Mouse (Mus musculus): ENCODE measurements around the gene Dnah2. TPM values are rescaled to one million over a fixed set of nuclear protein-coding genes. Genes with fewer than 3 reads are reported as not detected.

The Dnah2 gene
- polyA plus RNA-seq, 2 experiments, result 0.01 to 0.03 TPM

DNA sequence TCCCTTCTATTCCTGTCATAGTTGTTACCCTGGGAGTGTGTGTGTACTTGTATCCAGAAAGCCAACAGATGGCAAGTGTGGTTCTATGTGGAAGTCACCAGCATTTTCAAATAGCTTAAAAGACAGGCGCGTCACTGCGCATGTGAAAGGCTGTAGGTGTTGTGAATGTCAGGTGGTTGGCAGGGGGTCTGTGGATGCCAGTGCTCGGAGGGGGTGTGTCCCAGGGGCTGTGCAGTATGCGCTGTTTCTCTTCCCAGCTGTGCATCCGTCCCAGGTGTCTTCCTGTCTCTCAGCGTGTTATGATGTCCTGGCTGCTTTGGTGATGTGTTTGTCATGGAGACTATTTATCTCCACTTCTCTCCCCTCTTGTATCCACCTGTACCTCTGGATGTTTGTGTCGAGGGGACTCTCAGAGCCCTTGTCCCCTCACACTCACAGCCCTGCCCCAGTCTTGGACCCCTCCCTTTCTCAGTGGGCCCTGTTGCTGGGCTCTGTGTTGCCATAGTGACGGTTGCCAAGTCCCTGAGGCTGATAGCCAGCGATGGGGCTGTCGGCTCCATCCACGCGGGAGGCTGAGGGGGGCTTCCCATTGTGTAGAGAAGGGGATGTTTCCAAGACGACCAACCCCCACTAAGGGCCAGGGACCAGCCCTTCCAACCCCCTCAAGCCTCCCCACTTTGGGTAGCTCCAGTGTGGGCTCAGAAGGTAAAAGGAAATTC is 3.9 kb upstream of the Dnah2 start:
- Histone ChIP-seq H3K9me3 (ENCODE audit: control insufficient read depth, low read length) (no peaks in the 10 kb centered on the region), H3K4me2 (ENCODE audit: low read depth) (no peak overlapping the region), H3K27me3 (ENCODE audit: control insufficient read depth, insufficient read depth, low read length) (peaks cover 3% of the 10 kb centered on the region; the same call in 1 of the 2 replicates), H3K4me3 (ENCODE audit: insufficient read depth in 1 of 2, low read depth in 2 of 2, low read length in 2 of 2) (no peak overlapping the region), H3K27ac (no peak overlapping the region), H3K36me3 (replicated peaks; ENCODE audit: control insufficient read depth, insufficient read depth, low read depth) (no peaks in the 10 kb centered on the region), H3K9ac (replicated peaks) (no peak overlapping the region), H3K4me1 (replicated peaks; ENCODE audit: control insufficient read depth in 2 of 2, insufficient read depth in 2 of 2, low read length in 1 of 2) (no peaks in the 10 kb centered on the region; a peak in 1 of 4 replicates)
- TF ChIP-seq EP300 (IDR thresholded peaks at IDR 0.05; ENCODE audit: low read depth) (no peak), CTCF (IDR thresholded peaks at IDR 0.05; ENCODE audit: low read depth) (no peak)
- WGBS (ENCODE audit: insufficient replicate concordance), result 39% methylated on average over 14 of the region's 14 CpGs
- DNase-seq (ENCODE audit: low read depth in 3 of 3, low spot score in 3 of 3), result no peak
- no peak for ATAC-seq (ENCODE audit: insufficient read depth)

- Histone ChIP-seq H3K9ac (replicated peaks) (no peak overlapping the region), H3K27me3 (ENCODE audit: control insufficient read depth, insufficient read depth, low read length) (peaks cover 3% of the 10 kb centered on the region; the same call in 1 of the 2 replicates), H3K4me1 (replicated peaks; ENCODE audit: control insufficient read depth in 2 of 2, insufficient read depth in 2 of 2, low read length in 1 of 2) (no peaks in the 10 kb centered on the region; a peak in 2 of 4 replicates), H3K27ac (no peak overlapping the region), H3K4me3 (ENCODE audit: insufficient read depth in 1 of 2, low read depth in 2 of 2, low read length in 2 of 2) (no peak overlapping the region), H3K36me3 (replicated peaks; ENCODE audit: control insufficient read depth, insufficient read depth, low read depth) (no peaks in the 10 kb centered on the region), H3K9me3 (ENCODE audit: control insufficient read depth, low read length) (no peaks in the 10 kb centered on the region), H3K4me2 (ENCODE audit: low read depth) (no peak overlapping the region)
- DNase-seq (ENCODE audit: low read depth in 3 of 3, low spot score in 3 of 3) (no peak), ATAC-seq (ENCODE audit: insufficient read depth) (no peak)
- WGBS (ENCODE audit: insufficient replicate concordance), result 58% methylated on average over 4 of the region's 4 CpGs
- TF ChIP-seq EP300 (IDR thresholded peaks at IDR 0.05; ENCODE audit: low read depth) (no peak), CTCF (IDR thresholded peaks at IDR 0.05; ENCODE audit: low read depth) (no peak)
These were observed 2.4 kb upstream of the Dnah2 start for GRCm38 (mm10) chr11:69551310-69551709.

- H3K4me3 ChIP-seq (ENCODE audit: insufficient read depth in 1 of 2, low read depth in 2 of 2, low read length in 2 of 2), result peak overlapping the region; percentile 4 to 53; a peak in 2 of 4 replicates
- H3K27me3 ChIP-seq (ENCODE audit: control insufficient read depth, insufficient read depth, low read length), result no peaks in the 10 kb centered on the region; the same call in none of the 2 replicates
- TF ChIP-seq CTCF (IDR thresholded peaks at IDR 0.05; ENCODE audit: low read depth) (peak; percentile 58), EP300 (IDR thresholded peaks at IDR 0.05; ENCODE audit: low read depth) (no peak)
- H3K9me3 ChIP-seq (ENCODE audit: control insufficient read depth, low read length), result no peaks in the 10 kb centered on the region
- no peak overlapping the region; the same call in 1 of the 2 replicates for H3K9ac ChIP-seq (replicated peaks)
- no peaks in the 10 kb centered on the region for H3K36me3 ChIP-seq (replicated peaks; ENCODE audit: control insufficient read depth, insufficient read depth, low read depth)
- H3K4me1 ChIP-seq (replicated peaks; ENCODE audit: control insufficient read depth in 2 of 2, insufficient read depth in 2 of 2, low read length in 1 of 2), result no peaks in the 10 kb centered on the region; a peak in 1 of 4 replicates
- H3K27ac ChIP-seq, result no peak overlapping the region
- WGBS (ENCODE audit: insufficient replicate concordance), result 8% methylated on average over 15 of the region's 15 CpGs
- H3K4me2 ChIP-seq (ENCODE audit: low read depth), result peak overlapping the region; percentile 69
- DNase-seq (ENCODE audit: low read depth in 3 of 3, low spot score in 3 of 3) (no peak), ATAC-seq (ENCODE audit: insufficient read depth) (no peak)
These were observed 1.8 kb downstream of the Dnah2 start for GRCm38 (mm10) chr11:69547071-69547470.

DNA sequence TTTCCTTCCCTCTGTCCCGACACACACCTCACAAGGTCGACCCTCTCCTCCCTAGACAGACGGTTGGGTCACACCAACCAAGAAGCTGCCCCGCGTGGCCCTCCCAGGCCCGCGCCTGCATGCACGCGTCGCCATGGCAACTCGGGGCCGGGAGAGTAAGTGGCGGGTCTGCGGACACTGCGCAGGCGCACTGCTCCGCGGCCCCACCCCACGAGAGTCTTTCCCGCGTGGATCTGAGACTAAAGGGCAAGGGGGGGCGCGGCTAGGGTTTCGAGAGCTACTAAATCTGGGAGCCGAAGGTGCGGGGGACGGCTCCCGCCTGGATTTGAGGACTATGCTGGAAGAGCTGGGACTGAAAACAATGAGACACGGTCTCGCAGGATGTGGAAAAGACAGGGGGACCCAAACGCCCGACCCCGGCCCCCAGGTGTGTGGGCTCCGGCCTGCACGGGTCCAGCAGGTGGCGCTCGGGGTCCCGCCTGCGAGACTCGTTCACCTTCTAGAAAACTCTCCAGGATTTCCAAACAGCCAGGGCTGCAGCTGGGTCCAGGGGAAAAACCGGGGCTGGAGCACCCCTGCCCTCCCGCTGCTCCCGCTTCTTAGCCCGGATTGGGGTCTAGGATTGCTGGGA is 2.4 kb downstream of the Dnah2 start:
- no peaks in the 10 kb centered on the region for H3K9me3 ChIP-seq (ENCODE audit: control insufficient read depth, low read length)
- no peak overlapping the region for H3K27ac ChIP-seq
- H3K27me3 ChIP-seq (ENCODE audit: control insufficient read depth, insufficient read depth, low read length), result no peaks in the 10 kb centered on the region; the same call in none of the 2 replicates
- DNase-seq (ENCODE audit: low read depth in 3 of 3, low spot score in 3 of 3), result no peak
- under 1% methylated on average over 44 of the region's 44 CpGs for WGBS (ENCODE audit: insufficient replicate concordance)
- H3K36me3 ChIP-seq (replicated peaks; ENCODE audit: control insufficient read depth, insufficient read depth, low read depth), result no peaks in the 10 kb centered on the region
- no peaks in the 10 kb centered on the region; a peak in 1 of 4 replicates for H3K4me1 ChIP-seq (replicated peaks; ENCODE audit: control insufficient read depth in 2 of 2, insufficient read depth in 2 of 2, low read length in 1 of 2)
- no peak for ATAC-seq (ENCODE audit: insufficient read depth)
- H3K9ac ChIP-seq (replicated peaks), result no peak overlapping the region; the same call in 1 of the 2 replicates
- TF ChIP-seq CTCF (IDR thresholded peaks at IDR 0.05; ENCODE audit: low read depth), result peak; percentile 61
- TF ChIP-seq EP300 (IDR thresholded peaks at IDR 0.05; ENCODE audit: low read depth), result no peak
- H3K4me3 ChIP-seq (ENCODE audit: insufficient read depth in 1 of 2, low read depth in 2 of 2, low read length in 2 of 2), result peak overlapping the region; percentile 31 to 53
- H3K4me2 ChIP-seq (ENCODE audit: low read depth), result peak overlapping the region; percentile 69

- H3K36me3 ChIP-seq (replicated peaks; ENCODE audit: control insufficient read depth, insufficient read depth, low read depth), result no peaks in the 10 kb centered on the region
- DNase-seq (ENCODE audit: low read depth in 3 of 3, low spot score in 3 of 3) (no peak), ATAC-seq (ENCODE audit: insufficient read depth) (no peak)
- H3K27me3 ChIP-seq (ENCODE audit: control insufficient read depth, insufficient read depth, low read length), result no peaks in the 10 kb centered on the region; the same call in none of the 2 replicates
- H3K4me2 ChIP-seq (ENCODE audit: low read depth), result peak overlapping the region; percentile 69; the same call in 1 of the 2 replicates
- no peak overlapping the region for H3K27ac ChIP-seq
- no peaks in the 10 kb centered on the region; a peak in 1 of 4 replicates for H3K4me1 ChIP-seq (replicated peaks; ENCODE audit: control insufficient read depth in 2 of 2, insufficient read depth in 2 of 2, low read length in 1 of 2)
- 24% methylated on average over 7 of the region's 7 CpGs for WGBS (ENCODE audit: insufficient replicate concordance)
- H3K9ac ChIP-seq (replicated peaks), result no peak overlapping the region
- no peaks in the 10 kb centered on the region for H3K9me3 ChIP-seq (ENCODE audit: control insufficient read depth, low read length)
- no peak for TF ChIP-seq EP300 (IDR thresholded peaks at IDR 0.05; ENCODE audit: low read depth)
- no peak for TF ChIP-seq CTCF (IDR thresholded peaks at IDR 0.05; ENCODE audit: low read depth)
- 0 out of 4 replicates have a peak overlapping the region, but pooled peaks of 1 of the 2 experiments have one; percentile 20 for H3K4me3 ChIP-seq (ENCODE audit: insufficient read depth in 1 of 2, low read depth in 2 of 2, low read length in 2 of 2)
These were observed 3.0 kb downstream of the Dnah2 start for GRCm38 (mm10) chr11:69545957-69546356.

Data from liver, embryonic 14.5 days (tissue).